8 mouse cellular contexts compared by ENCODE assay signal in genomic region chr16:17146772-17147235, GRCm38 (mm10). TPM values are rescaled to one million over a fixed set of nuclear protein-coding genes. Genes with fewer than 3 reads are reported as not detected.
DNase-seq lines count a peak whose midpoint lies in the region; ATAC-seq and TF ChIP-seq lines count a peak whose summit lies in the region.

TSS of gene Ccdc116 (minus strand) at chr16:17147229.

- TF ChIP-seq POLR2A in CH12.LX (IDR thresholded peaks at IDR 0.05; ENCODE audit: low read depth, low read length), result peak; percentile 77; the same call in 1 of the 2 replicates

- in situ Hi-C loops in CH12.LX (cut with MboI; ENCODE audit: low pct_ligation_motif_present, low pct_unique_long_range_greater_than_20kb, low sequenced_read_pairs), result no loop called here

- ATAC-seq in heart, embryonic 15.5 days (replicated peaks; ENCODE audit: insufficient number of reproducible peaks, insufficient read depth, low FRiP score, low read depth), result peak; percentile 84
- ATAC-seq in liver, embryonic 12.5 days, result peak; percentile 80

- dilution Hi-C loops in CH12.LX (cut with MboI; ENCODE audit: extremely low pct_ligation_motif_present, extremely low pct_unique_long_range_greater_than_20kb, low sequenced_read_pairs), result no loop called here

- peak within 1 kb of the TSS; percentile 91 for H3K4me2 ChIP-seq in CH12.LX (ENCODE audit: insufficient read depth, low read depth, poor library complexity, severe bottlenecking)
- H3K4me2 ChIP-seq in heart, embryonic 15.5 days, result peak within 1 kb of the TSS; percentile 99
- peak within 1 kb of the TSS; percentile 99 for H3K4me2 ChIP-seq in liver, embryonic 12.5 days

- peak in 1 of 2 experiments; percentile 74; a peak in 2 of 4 replicates for TF ChIP-seq CTCF in CH12.LX (conservative IDR thresholded peaks at IDR 0.05 in 1 of 2, IDR thresholded peaks at IDR 0.05 in 1 of 2; ENCODE audit: low read depth in 2 of 2, low read length in 2 of 2)

- TF ChIP-seq EP300 in CH12.LX (IDR thresholded peaks at IDR 0.05; ENCODE audit: low read length), result no peak

- no peaks in the 10 kb centered on the region for H3K9me3 ChIP-seq in CH12.LX (replicated peaks; ENCODE audit: low read length)
- no peaks in the 10 kb centered on the region for H3K9me3 ChIP-seq in forebrain, embryonic 10.5 days
- H3K9me3 ChIP-seq in heart, embryonic 15.5 days (replicated peaks), result no peaks in the 10 kb centered on the region
- no peaks in the 10 kb centered on the region for H3K9me3 ChIP-seq in liver, embryonic 12.5 days (replicated peaks)

- TF ChIP-seq RAD21 in CH12.LX (IDR thresholded peaks at IDR 0.05; ENCODE audit: low read depth, low read length), result no peak; the same call in none of the 2 replicates

- under 1% methylated on average over 34 of the region's 34 CpGs for WGBS in forebrain, embryonic 10.5 days
- WGBS in heart, embryonic 15.5 days, result under 1% methylated on average over 34 of the region's 34 CpGs
- WGBS in liver, embryonic 12.5 days (ENCODE audit: insufficient replicate concordance), result under 1% methylated on average over 34 of the region's 34 CpGs

- H3K79me2 ChIP-seq in CH12.LX (replicated peaks; ENCODE audit: control insufficient read depth, extremely low read depth, insufficient read depth, poor library complexity, severe bottlenecking), result peaks cover 4% of the 10 kb centered on the region; the same call in 1 of the 2 replicates

- H3K4me3 ChIP-seq in CH12.LX (replicated peaks in 1 of 3; ENCODE audit: low read depth in 2 of 3, low read length in 2 of 3, poor library complexity in 1 of 3), result peak within 1 kb of the TSS; percentile 73 to 83 (median 80)
- peak within 1 kb of the TSS; percentile 66 for H3K4me3 ChIP-seq in forebrain, embryonic 10.5 days
- H3K4me3 ChIP-seq in heart, embryonic 15.5 days, result peak within 1 kb of the TSS; percentile 70
- peak within 1 kb of the TSS; percentile 69 for H3K4me3 ChIP-seq in liver, embryonic 12.5 days

- H3K4me1 ChIP-seq in CH12.LX (ENCODE audit: control insufficient read depth in 1 of 2, insufficient read depth in 2 of 2), result peaks cover 7 to 40% of the 10 kb centered on the region in 2 experiments
- H3K4me1 ChIP-seq in forebrain, embryonic 10.5 days, result peaks cover 28% of the 10 kb centered on the region
- H3K4me1 ChIP-seq in heart, embryonic 15.5 days (replicated peaks), result peaks cover 16% of the 10 kb centered on the region
- H3K4me1 ChIP-seq in liver, embryonic 12.5 days, result peaks cover 22% of the 10 kb centered on the region

- H3K9ac ChIP-seq in CH12.LX (ENCODE audit: insufficient read depth, low read depth), result peak within 1 kb of the TSS; percentile 64
- H3K9ac ChIP-seq in heart, embryonic 15.5 days, result peak within 1 kb of the TSS; percentile 58
- H3K9ac ChIP-seq in liver, embryonic 12.5 days, result peak within 1 kb of the TSS; percentile 71

- peaks cover 10 to 51% of the 10 kb centered on the region in 2 experiments for H3K36me3 ChIP-seq in CH12.LX (replicated peaks in 1 of 2; ENCODE audit: control insufficient read depth in 1 of 2, insufficient read depth in 1 of 2, low read length in 1 of 2)
- peaks cover 11% of the 10 kb centered on the region for H3K36me3 ChIP-seq in forebrain, embryonic 10.5 days (replicated peaks)
- no peaks in the 10 kb centered on the region for H3K36me3 ChIP-seq in heart, embryonic 15.5 days
- H3K36me3 ChIP-seq in liver, embryonic 12.5 days, result peaks cover 11% of the 10 kb centered on the region
- H3K36me3 ChIP-seq in splenic B cell, adult 2 months (ENCODE audit: control insufficient read depth, insufficient read depth, low read length, poor library complexity, severe bottlenecking), result no peaks in the 10 kb centered on the region

- peak; percentile 96 for DNase-seq in CH12.LX (ENCODE audit: extremely low read depth)
- peak; percentile 81 for DNase-seq in c-Kit-positive CD71-negative TER-119-negative erythroid progenitor cells, embryonic 14.5 days (ENCODE audit: low read depth)
- DNase-seq in forebrain, embryonic 10.5 days (ENCODE audit: extremely low spot score, low spot score), result peak; percentile 86
- DNase-seq in kidney, postnatal 14 days, result peak; percentile 82
- DNase-seq in naive thymus-derived CD4-positive, alpha-beta T cell, adult 2 months (ENCODE audit: low read depth), result peak; percentile 88
- peak; percentile 86 for DNase-seq in splenic B cell, adult 2 months (ENCODE audit: low read depth, low spot score)

- H3K27me3 ChIP-seq in CH12.LX (replicated peaks), result no peaks in the 10 kb centered on the region
- H3K27me3 ChIP-seq in forebrain, embryonic 10.5 days (ENCODE audit: poor library complexity, severe bottlenecking), result peaks cover 22% of the 10 kb centered on the region
- 0 out of 2 replicates have a peak, but pooled peaks cover 3% of the 10 kb centered on the region for H3K27me3 ChIP-seq in heart, embryonic 15.5 days
- H3K27me3 ChIP-seq in liver, embryonic 12.5 days (replicated peaks), result no peaks in the 10 kb centered on the region
- no peaks in the 10 kb centered on the region for H3K27me3 ChIP-seq in splenic B cell, adult 2 months (ENCODE audit: control insufficient read depth, insufficient read depth, low read length, poor library complexity, severe bottlenecking)

- peak within 1 kb of the TSS; percentile 18 for H3K27ac ChIP-seq in CH12.LX (ENCODE audit: insufficient read depth, low read depth)
- H3K27ac ChIP-seq in forebrain, embryonic 10.5 days, result peak within 1 kb of the TSS; percentile 53
- H3K27ac ChIP-seq in heart, embryonic 15.5 days, result no peak within 1 kb of the TSS
- H3K27ac ChIP-seq in liver, embryonic 12.5 days, result peak within 1 kb of the TSS; percentile 49; the same call in 1 of the 2 replicates

TF ChIP-seq in CH12.LX, 34 proteins besides CTCF, POLR2A, EP300 and RAD21:
- peak; percentile 57 for TF ChIP-seq NRF1 (IDR thresholded peaks at IDR 0.05; ENCODE audit: low read depth, low read length)
- TF ChIP-seq JUN (IDR thresholded peaks at IDR 0.05; ENCODE audit: insufficient read depth, low read depth, low read length), result no peak
- 0 out of 2 replicates have a peak, but pooled peaks have one; percentile 60 for TF ChIP-seq IRF4 (IDR thresholded peaks at IDR 0.05; ENCODE audit: low read depth, low read length)
- no peak for TF ChIP-seq GABPA (IDR thresholded peaks at IDR 0.05; ENCODE audit: insufficient replicate concordance, low read depth, low read length)
- TF ChIP-seq ETS1 (conservative IDR thresholded peaks at IDR 0.05; ENCODE audit: low read depth, low read length), result no peak
- peak; percentile 69 for TF ChIP-seq HCFC1 (IDR thresholded peaks at IDR 0.05; ENCODE audit: low read depth, low read length)
- peak; percentile 49; the same call in 1 of the 2 replicates for TF ChIP-seq MAZ (IDR thresholded peaks at IDR 0.05; ENCODE audit: low read depth, low read length)
- no peak for TF ChIP-seq PAX5 (IDR thresholded peaks at IDR 0.05; ENCODE audit: low read length)
- no peak; the same call in 1 of the 2 replicates for TF ChIP-seq RCOR1 (conservative IDR thresholded peaks at IDR 0.05; ENCODE audit: low read depth, low read length)
- TF ChIP-seq NELFE (IDR thresholded peaks at IDR 0.05; ENCODE audit: low read depth, low read length), result peak; percentile 86
- no peak for TF ChIP-seq KAT2A (IDR thresholded peaks at IDR 0.05; ENCODE audit: insufficient replicate concordance, low read length)
- 0 out of 2 replicates have a peak, but pooled peaks have one; percentile 55 for TF ChIP-seq ZMIZ1 (IDR thresholded peaks at IDR 0.05; ENCODE audit: low read depth, low read length)
- TF ChIP-seq BHLHE40 (IDR thresholded peaks at IDR 0.05; ENCODE audit: low read depth, low read length), result peak; percentile 59
- TF ChIP-seq TBP (conservative IDR thresholded peaks at IDR 0.05; ENCODE audit: low read depth, low read length), result peak; percentile 56; the same call in 1 of the 2 replicates
- peak; percentile 64; the same call in 1 of the 2 replicates for TF ChIP-seq MEF2A (IDR thresholded peaks at IDR 0.05; ENCODE audit: borderline replicate concordance, low read depth, low read length)
- no peak for TF ChIP-seq CHD2 (IDR thresholded peaks at IDR 0.05; ENCODE audit: low read length)
- no peak for TF ChIP-seq USF1 (IDR thresholded peaks at IDR 0.05; ENCODE audit: low read depth, low read length)
- TF ChIP-seq SMC3 (IDR thresholded peaks at IDR 0.05; ENCODE audit: low read depth, low read length), result no peak
- peak; percentile 61; the same call in 1 of the 2 replicates for TF ChIP-seq SIN3A (IDR thresholded peaks at IDR 0.05; ENCODE audit: low read length)
- peak; percentile 77 for TF ChIP-seq MXI1 (IDR thresholded peaks at IDR 0.05; ENCODE audit: low read depth, low read length)
- TF ChIP-seq ZC3H11A (IDR thresholded peaks at IDR 0.05; ENCODE audit: low read depth, low read length), result no peak
- TF ChIP-seq ELF1 (IDR thresholded peaks at IDR 0.05; ENCODE audit: low read depth, low read length), result peak; percentile 40; the same call in 1 of the 2 replicates
- TF ChIP-seq MYC (IDR thresholded peaks at IDR 0.05; ENCODE audit: low read depth, low read length), result peak; percentile 89
- no peak for TF ChIP-seq ZKSCAN1 (IDR thresholded peaks at IDR 0.05; ENCODE audit: borderline replicate concordance, low read depth, low read length)
- peak; percentile 58; the same call in 1 of the 2 replicates for TF ChIP-seq TCF12 (IDR thresholded peaks at IDR 0.05; ENCODE audit: low read depth, low read length)
- peak; percentile 41 for TF ChIP-seq MAX (IDR thresholded peaks at IDR 0.05; ENCODE audit: low read length)
- TF ChIP-seq ZNF384 (IDR thresholded peaks at IDR 0.05; ENCODE audit: low read depth, low read length), result peak; percentile 70; the same call in 1 of the 2 replicates
TF ChIP-seq in CH12.LX: peak in this region for 16.

RNA-seq across cellular contexts. Expression of gene Ccdc116, which starts in this region (rescaled TPM):
- total RNA-seq in CH12.LX (2012; rRNA removed) (4.4 and 6.4 TPM in 2 replicates), CH12.LX (2014; rRNA removed) (7.5 and 8.9 TPM in 2 replicates)
- 7.7 and 9.7 TPM in 2 replicates for polyA plus RNA-seq in CH12.LX (2012; ENCODE audit: insufficient read length, low read depth)
- 0.32 and 0.48 TPM in 2 replicates for polyA plus RNA-seq in forebrain, embryonic 10.5 days (2016; fragmentation: Nextera tagmentation; extraction: Ambion mirVana)
- polyA plus RNA-seq in heart, embryonic 15.5 days (2015; fragmentation: Nextera tagmentation; extraction: Ambion mirVana), result 0.16 and 0.34 TPM in 2 replicates
- polyA plus RNA-seq in liver, embryonic 12.5 days (2016; fragmentation: Nextera tagmentation; extraction: Ambion mirVana), result 0.80 and 1.3 TPM in 2 replicates

Comparison
In these comparisons a context has a peak if more than half of its experiments do, and no peak if none do; other contexts are left out.
1. Peak in DNase-seq, H3K4me3 ChIP-seq and H3K27ac ChIP-seq in forebrain, embryonic 10.5 days; RNA of the gene not detected or under 1 TPM.
2. Peak in ATAC-seq, H3K4me3 ChIP-seq, H3K9ac ChIP-seq and H3K4me2 ChIP-seq in heart, embryonic 15.5 days; RNA of the gene not detected or under 1 TPM.